In the genomic region with DNA sequence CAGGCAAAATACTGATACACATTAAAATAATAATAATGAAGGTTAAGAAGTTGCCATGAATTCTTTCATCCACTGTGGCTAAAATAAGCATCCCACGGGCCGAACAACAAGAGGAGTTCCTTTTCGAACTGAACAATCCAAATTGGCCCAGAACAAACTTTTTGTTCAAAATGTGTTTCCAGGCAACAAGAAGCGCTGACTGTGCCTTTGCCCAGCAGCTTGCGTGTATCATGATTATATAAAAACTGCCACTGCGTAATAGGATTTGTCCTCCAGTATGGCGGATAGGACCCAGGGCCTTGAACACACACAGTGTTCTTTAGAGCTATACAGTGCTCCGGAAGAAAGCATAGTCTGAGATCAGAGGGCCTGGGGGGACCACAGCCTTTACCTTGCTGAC, we compare ENCODE assay signal across 24 mouse cellular contexts. TPM values are rescaled to one million over a fixed set of nuclear protein-coding genes. Genes with fewer than 3 reads are reported as not detected.
"Had no signal": no experiment of that assay in that cellular context is flagged by ENCODE, and none has a peak within 500 bp of the region (broad histone marks: within the 10 kb centered on the region; RNA-seq: fewer than 3 reads in every experiment).

No protein-coding gene starts in this region.

- H3K9me3 ChIP-seq: liver, embryonic 15.5 days; lung, embryonic 15.5 days had no signal

- H3K9ac ChIP-seq: liver, embryonic 15.5 days; lung, embryonic 15.5 days; midbrain, embryonic 12.5 days; neural tube, embryonic 13.5 days had no signal

- H3K27me3 ChIP-seq: liver, embryonic 15.5 days; lung, embryonic 15.5 days; midbrain, embryonic 12.5 days; neural tube, embryonic 13.5 days had no signal

- H3K4me3 ChIP-seq: midbrain, embryonic 12.5 days; myocyte had no signal

- ATAC-seq: inflammation-experienced regulatory T-cells, adult 6 months; intestine, embryonic 16.5 days; midbrain, embryonic 16.5 days had no signal

- DNase-seq: kidney, adult 18-20 months; kidney, adult 9 months; kidney, postnatal 14 days; lung, adult 18-20 months; lung, postnatal 10 days; lung, postnatal 4 days; right cerebral cortex, postnatal 4 days; thymus, adult 18-20 months; thymus, postnatal 36 days had no signal

- H3K27ac ChIP-seq: lung, embryonic 15.5 days; midbrain, embryonic 12.5 days; neural tube, embryonic 13.5 days; stomach, postnatal 0 days had no signal

RNA-seq across cellular contexts. Expression of a gene that starts 2.6 kb away (rescaled TPM):
- total RNA-seq: megakaryocyte progenitor cell, adult 5-6 weeks; megakaryocyte-erythroid progenitor cell, adult 5-6 weeks; neutrophil, adult 5-6 weeks had no signal
- polyA plus RNA-seq: intestine, embryonic 16.5 days; large intestine, adult 2 months; limb, embryonic 11.5 days; stomach, embryonic 14.5 days had no signal
